Mouse (Mus musculus): ENCODE results near the gene Snap25. TPM values are rescaled to one million over a fixed set of nuclear protein-coding genes. Genes with fewer than 3 reads are reported as not detected.
A peak's percentile ranks its signal among the peaks of the same experiment; 100 is the strongest.

Gene Snap25
- 148 and 162 TPM in 2 replicates for polyA plus RNA-seq (2015; fragmentation: Nextera tagmentation; extraction: Ambion mirVana)

GRCm38 (mm10) chr2:136713299-136713758 lies at the start of gene Snap25:
Gene Snap25, plus strand, starts transcription at chr2:136713453.
- Histone ChIP-seq H3K9me3 (no peaks in the 10 kb centered on the region), H3K27me3 (replicated peaks) (no peaks in the 10 kb centered on the region), H3K4me2 (peak within 1 kb of the TSS; percentile 77), H3K4me1 (peaks cover 27% of the 10 kb centered on the region), H3K9ac (peak within 1 kb of the TSS; percentile 89), H3K36me3 (replicated peaks) (no peaks in the 10 kb centered on the region), H3K27ac (peak within 1 kb of the TSS; percentile 91), H3K4me3 (peak within 1 kb of the TSS; percentile 92)
- under 1% methylated on average over 20 of the region's 20 CpGs for WGBS
- ATAC-seq (replicated peaks) = peak; percentile 91

GRCm38 (mm10) chr2:136666951-136667350 lies 46.3 kb upstream of the Snap25 start:
- no peak for ATAC-seq (replicated peaks)
- WGBS = 83% methylated on average over 1 of the region's 1 CpGs
- H3K27ac ChIP-seq = no peak overlapping the region
- no peaks in the 10 kb centered on the region for H3K27me3 ChIP-seq (replicated peaks)
- H3K4me2 ChIP-seq = no peak overlapping the region
- no peak overlapping the region for H3K9ac ChIP-seq
- peaks cover 7% of the 10 kb centered on the region; the same call in 1 of the 2 replicates for H3K4me1 ChIP-seq
- no peaks in the 10 kb centered on the region for H3K9me3 ChIP-seq
- H3K36me3 ChIP-seq (replicated peaks) = no peaks in the 10 kb centered on the region
- no peak overlapping the region for H3K4me3 ChIP-seq

GRCm38 (mm10) chr2:136669183-136669582 lies 44.1 kb upstream of the Snap25 start:
- no peak overlapping the region for H3K9ac ChIP-seq
- no peaks in the 10 kb centered on the region for H3K9me3 ChIP-seq
- 91% methylated on average over 3 of the region's 3 CpGs for WGBS
- H3K27ac ChIP-seq = no peak overlapping the region
- H3K27me3 ChIP-seq (replicated peaks) = no peaks in the 10 kb centered on the region
- no peak overlapping the region for H3K4me3 ChIP-seq
- ATAC-seq (replicated peaks) = no peak
- no peaks in the 10 kb centered on the region for H3K36me3 ChIP-seq (replicated peaks)
- H3K4me2 ChIP-seq = no peak overlapping the region
- peaks cover 7% of the 10 kb centered on the region; the same call in 1 of the 2 replicates for H3K4me1 ChIP-seq

GRCm38 (mm10) chr2:136669665-136670064 lies 43.6 kb upstream of the Snap25 start:
- no peak overlapping the region for H3K9ac ChIP-seq
- H3K27ac ChIP-seq = no peak overlapping the region
- H3K4me3 ChIP-seq = no peak overlapping the region
- no peak for ATAC-seq (replicated peaks)
- no peaks in the 10 kb centered on the region for H3K27me3 ChIP-seq (replicated peaks)
- H3K4me1 ChIP-seq = peaks cover 7% of the 10 kb centered on the region; the same call in 1 of the 2 replicates
- no peaks in the 10 kb centered on the region for H3K9me3 ChIP-seq
- H3K36me3 ChIP-seq (replicated peaks) = no peaks in the 10 kb centered on the region
- WGBS = 87% methylated on average over 3 of the region's 3 CpGs
- H3K4me2 ChIP-seq = no peak overlapping the region

GRCm38 (mm10) chr2:136670539-136671271 lies 42.5 kb upstream of the Snap25 start:
- Histone ChIP-seq H3K4me3 (no peak overlapping the region), H3K9me3 (no peaks in the 10 kb centered on the region), H3K36me3 (replicated peaks) (no peaks in the 10 kb centered on the region), H3K27ac (peak overlapping the region; percentile 42), H3K27me3 (replicated peaks) (no peaks in the 10 kb centered on the region), H3K4me2 (peak overlapping the region; percentile 14; the same call in 1 of the 2 replicates), H3K9ac (no peak overlapping the region), H3K4me1 (peaks cover 7% of the 10 kb centered on the region; the same call in 1 of the 2 replicates)
- peak; percentile 86 for ATAC-seq (replicated peaks)
- WGBS = 38% methylated on average over 9 of the region's 9 CpGs

GRCm38 (mm10) chr2:136674077-136674757 lies 39.0 kb upstream of the Snap25 start:
- Histone ChIP-seq H3K9ac (no peak overlapping the region), H3K4me1 (peaks cover 21% of the 10 kb centered on the region), H3K27me3 (replicated peaks) (no peaks in the 10 kb centered on the region), H3K27ac (no peak overlapping the region), H3K36me3 (replicated peaks) (no peaks in the 10 kb centered on the region), H3K9me3 (no peaks in the 10 kb centered on the region), H3K4me2 (no peak overlapping the region), H3K4me3 (no peak overlapping the region)
- ATAC-seq (replicated peaks) = no peak
- WGBS = 61% methylated on average over 4 of the region's 4 CpGs

GRCm38 (mm10) chr2:136676196-136676595 lies 37.1 kb upstream of the Snap25 start:
- no peak overlapping the region for H3K4me2 ChIP-seq
- no peaks in the 10 kb centered on the region for H3K36me3 ChIP-seq (replicated peaks)
- no peak overlapping the region for H3K27ac ChIP-seq
- H3K9me3 ChIP-seq = no peaks in the 10 kb centered on the region
- peaks cover 24% of the 10 kb centered on the region for H3K4me1 ChIP-seq
- H3K27me3 ChIP-seq (replicated peaks) = no peaks in the 10 kb centered on the region
- H3K4me3 ChIP-seq = no peak overlapping the region
- no peak overlapping the region for H3K9ac ChIP-seq
- WGBS = 82% methylated on average over 2 of the region's 2 CpGs
- ATAC-seq (replicated peaks) = no peak

GRCm38 (mm10) chr2:136676918-136677445 lies 36.3 kb upstream of the Snap25 start:
- WGBS = 76% methylated on average over 8 of the region's 8 CpGs
- no peaks in the 10 kb centered on the region for H3K9me3 ChIP-seq
- no peak overlapping the region for H3K4me2 ChIP-seq
- no peak overlapping the region for H3K27ac ChIP-seq
- ATAC-seq (replicated peaks) = no peak
- peaks cover 24% of the 10 kb centered on the region for H3K4me1 ChIP-seq
- no peaks in the 10 kb centered on the region for H3K27me3 ChIP-seq (replicated peaks)
- no peaks in the 10 kb centered on the region for H3K36me3 ChIP-seq (replicated peaks)
- no peak overlapping the region for H3K4me3 ChIP-seq
- H3K9ac ChIP-seq = no peak overlapping the region

GRCm38 (mm10) chr2:136678321-136679161 lies 34.7 kb upstream of the Snap25 start:
- peak overlapping the region; percentile 48 for H3K27ac ChIP-seq
- peak overlapping the region; percentile 49 for H3K9ac ChIP-seq
- no peaks in the 10 kb centered on the region for H3K9me3 ChIP-seq
- no peaks in the 10 kb centered on the region for H3K36me3 ChIP-seq (replicated peaks)
- 2% methylated on average over 44 of the region's 44 CpGs for WGBS
- H3K4me2 ChIP-seq = peak overlapping the region; percentile 80
- ATAC-seq (replicated peaks) = peak; percentile 87
- H3K4me1 ChIP-seq = peaks cover 24% of the 10 kb centered on the region
- no peaks in the 10 kb centered on the region for H3K27me3 ChIP-seq (replicated peaks)
- peak overlapping the region; percentile 60 for H3K4me3 ChIP-seq

GRCm38 (mm10) chr2:136679280-136680221 lies 33.7 kb upstream of the Snap25 start:
- peak overlapping the region; percentile 60 for H3K4me3 ChIP-seq
- H3K27ac ChIP-seq = peak overlapping the region; percentile 14; the same call in 1 of the 2 replicates
- peak; percentile 79 for ATAC-seq (replicated peaks)
- H3K9me3 ChIP-seq = no peaks in the 10 kb centered on the region
- H3K27me3 ChIP-seq (replicated peaks) = no peaks in the 10 kb centered on the region
- WGBS = 3% methylated on average over 24 of the region's 24 CpGs
- no peaks in the 10 kb centered on the region for H3K36me3 ChIP-seq (replicated peaks)
- peaks cover 24% of the 10 kb centered on the region for H3K4me1 ChIP-seq
- H3K9ac ChIP-seq = peak overlapping the region; percentile 49; the same call in 1 of the 2 replicates
- H3K4me2 ChIP-seq = peak overlapping the region; percentile 80

All from midbrain, embryonic 15.5 days (tissue).